Mouse (Mus musculus): Measurements from ENCODE around the gene Ctnna2. TPM values are rescaled to one million over a fixed set of nuclear protein-coding genes. Genes with fewer than 3 reads are reported as not detected.

Gene Ctnna2
- polyA plus RNA-seq, 1 experiment from 2014 or later: 0.16 TPM

DNA sequence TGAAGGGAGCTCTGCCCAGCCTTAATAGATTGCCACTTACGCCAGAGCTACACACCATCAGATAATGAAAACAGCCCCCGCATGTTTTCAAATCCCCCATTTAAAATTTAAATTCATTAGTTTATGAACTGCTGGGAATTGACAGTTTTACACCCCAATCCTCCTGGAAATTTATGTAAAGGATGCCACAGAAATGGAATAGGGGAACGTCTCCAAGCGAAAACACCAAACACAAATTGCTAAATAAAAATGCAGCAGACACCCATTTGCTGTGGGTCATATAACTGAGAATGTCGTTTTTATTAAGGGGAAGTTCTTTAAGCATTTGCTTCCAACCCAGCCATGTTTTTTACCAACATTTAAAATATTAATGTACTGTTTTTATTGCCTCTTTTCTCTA, 538.4 kb downstream of the Ctnna2 start:
- no peak for ATAC-seq (replicated peaks; ENCODE audit: low FRiP score, low read depth)
- TF ChIP-seq CTCF (IDR thresholded peaks at IDR 0.05; ENCODE audit: low read depth): no peak
- no peaks in the 10 kb centered on the region for H3K27me3 ChIP-seq (ENCODE audit: insufficient read depth, low read length)
- DNase-seq (ENCODE audit: low spot score): no peak
- H3K4me2 ChIP-seq (ENCODE audit: low read length): no peak overlapping the region
- no peaks in the 10 kb centered on the region for H3K36me3 ChIP-seq (ENCODE audit: insufficient read depth, low read length)
- H3K9me3 ChIP-seq (replicated peaks; ENCODE audit: low read length): no peaks in the 10 kb centered on the region
- no peak overlapping the region for H3K9ac ChIP-seq (ENCODE audit: low read depth, low read length)
- H3K27ac ChIP-seq: no peak overlapping the region
- H3K4me3 ChIP-seq (replicated peaks; ENCODE audit: low read depth, low read length): no peak overlapping the region
- WGBS: 51% methylated on average over 5 of the region's 5 CpGs
- no peaks in the 10 kb centered on the region for H3K4me1 ChIP-seq (replicated peaks; ENCODE audit: insufficient read depth, low read length)

DNA sequence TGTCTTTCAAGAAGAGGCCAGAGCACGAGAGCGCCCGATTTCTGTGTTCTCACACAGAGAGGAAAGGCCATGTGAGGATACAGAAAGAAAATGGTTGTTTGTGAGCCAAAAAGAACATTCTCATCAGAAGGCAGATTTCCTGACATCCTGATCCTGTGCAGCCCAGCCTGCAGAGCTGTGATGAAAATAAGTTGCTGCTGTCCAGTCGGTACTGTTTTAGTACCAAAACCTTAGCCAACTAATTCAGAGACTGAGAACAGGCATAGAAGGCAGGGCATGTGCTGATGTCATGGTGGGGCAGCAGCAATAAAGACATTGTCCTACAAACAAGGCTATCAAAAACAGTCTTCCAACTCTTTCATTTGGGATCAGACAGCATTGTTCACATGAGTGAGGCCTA, 549.1 kb downstream of the Ctnna2 start:
- no peaks in the 10 kb centered on the region for H3K36me3 ChIP-seq (ENCODE audit: insufficient read depth, low read length)
- no peak overlapping the region for H3K27ac ChIP-seq
- WGBS: 72% methylated on average over 4 of the region's 4 CpGs
- DNase-seq (ENCODE audit: low spot score) (no peak), ATAC-seq (replicated peaks; ENCODE audit: low FRiP score, low read depth) (no peak)
- no peaks in the 10 kb centered on the region for H3K4me1 ChIP-seq (replicated peaks; ENCODE audit: insufficient read depth, low read length)
- H3K9ac ChIP-seq (ENCODE audit: low read depth, low read length): no peak overlapping the region
- H3K4me3 ChIP-seq (replicated peaks; ENCODE audit: low read depth, low read length): no peak overlapping the region
- H3K4me2 ChIP-seq (ENCODE audit: low read length): no peak overlapping the region
- H3K27me3 ChIP-seq (ENCODE audit: insufficient read depth, low read length): no peaks in the 10 kb centered on the region
- no peak for TF ChIP-seq CTCF (IDR thresholded peaks at IDR 0.05; ENCODE audit: low read depth)
- H3K9me3 ChIP-seq (replicated peaks; ENCODE audit: low read length): no peaks in the 10 kb centered on the region

DNA sequence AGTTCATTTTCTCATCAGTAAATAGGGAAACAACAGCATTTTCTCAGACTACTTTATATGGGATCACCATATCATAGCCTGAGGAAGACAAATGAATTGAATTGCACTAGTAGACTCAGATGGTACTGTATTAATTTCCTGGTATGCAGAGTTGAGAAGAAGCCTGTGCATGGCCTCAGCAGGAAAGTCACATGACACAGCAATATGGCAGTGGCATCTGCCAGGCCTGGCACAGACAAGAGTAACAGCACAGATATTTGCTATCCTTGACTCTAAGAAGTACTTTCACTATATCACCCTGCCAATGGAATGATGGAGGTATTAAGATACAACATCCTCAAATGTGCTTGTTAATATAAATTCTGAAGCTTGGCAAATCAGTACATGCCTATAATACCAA, 553.8 kb downstream of the Ctnna2 start:
- TF ChIP-seq CTCF (IDR thresholded peaks at IDR 0.05; ENCODE audit: low read depth): no peak
- Histone ChIP-seq H3K4me1 (replicated peaks; ENCODE audit: insufficient read depth, low read length) (no peaks in the 10 kb centered on the region), H3K27ac (no peak overlapping the region), H3K4me3 (replicated peaks; ENCODE audit: low read depth, low read length) (no peak overlapping the region), H3K9me3 (replicated peaks; ENCODE audit: low read length) (no peaks in the 10 kb centered on the region), H3K27me3 (ENCODE audit: insufficient read depth, low read length) (no peaks in the 10 kb centered on the region), H3K36me3 (ENCODE audit: insufficient read depth, low read length) (no peaks in the 10 kb centered on the region), H3K4me2 (ENCODE audit: low read length) (no peak overlapping the region), H3K9ac (ENCODE audit: low read depth, low read length) (no peak overlapping the region)
- DNase-seq (ENCODE audit: low spot score): no peak
- ATAC-seq (replicated peaks; ENCODE audit: low FRiP score, low read depth): no peak

DNA sequence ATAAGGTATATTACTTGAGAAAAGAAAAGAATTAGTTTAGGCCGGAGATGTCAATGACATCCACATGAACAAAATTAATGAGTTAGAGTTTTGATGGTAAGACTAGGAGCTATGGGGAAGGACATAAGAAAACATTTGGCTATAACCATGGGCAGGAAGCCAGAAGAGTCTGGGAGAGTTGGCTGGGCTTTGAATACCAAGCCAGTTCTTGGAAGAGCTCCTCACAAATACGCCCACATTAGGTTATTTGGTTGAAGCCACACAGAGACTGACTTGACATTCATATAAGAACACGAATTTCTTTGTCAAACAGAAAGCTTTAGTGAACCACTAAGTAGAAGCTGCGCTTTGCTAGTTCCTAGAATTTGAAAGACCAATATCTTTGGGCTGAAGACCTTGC, 554.7 kb downstream of the Ctnna2 start:
- Histone ChIP-seq H3K4me3 (replicated peaks; ENCODE audit: low read depth, low read length) (no peak overlapping the region), H3K27me3 (ENCODE audit: insufficient read depth, low read length) (no peaks in the 10 kb centered on the region), H3K4me2 (ENCODE audit: low read length) (no peak overlapping the region), H3K9me3 (replicated peaks; ENCODE audit: low read length) (no peaks in the 10 kb centered on the region), H3K9ac (ENCODE audit: low read depth, low read length) (no peak overlapping the region), H3K27ac (no peak overlapping the region), H3K36me3 (ENCODE audit: insufficient read depth, low read length) (no peaks in the 10 kb centered on the region), H3K4me1 (replicated peaks; ENCODE audit: insufficient read depth, low read length) (no peaks in the 10 kb centered on the region)
- 73% methylated on average over 4 of the region's 4 CpGs for WGBS
- no peak for ATAC-seq (replicated peaks; ENCODE audit: low FRiP score, low read depth)
- TF ChIP-seq CTCF (IDR thresholded peaks at IDR 0.05; ENCODE audit: low read depth): no peak
- DNase-seq (ENCODE audit: low spot score): no peak

DNA sequence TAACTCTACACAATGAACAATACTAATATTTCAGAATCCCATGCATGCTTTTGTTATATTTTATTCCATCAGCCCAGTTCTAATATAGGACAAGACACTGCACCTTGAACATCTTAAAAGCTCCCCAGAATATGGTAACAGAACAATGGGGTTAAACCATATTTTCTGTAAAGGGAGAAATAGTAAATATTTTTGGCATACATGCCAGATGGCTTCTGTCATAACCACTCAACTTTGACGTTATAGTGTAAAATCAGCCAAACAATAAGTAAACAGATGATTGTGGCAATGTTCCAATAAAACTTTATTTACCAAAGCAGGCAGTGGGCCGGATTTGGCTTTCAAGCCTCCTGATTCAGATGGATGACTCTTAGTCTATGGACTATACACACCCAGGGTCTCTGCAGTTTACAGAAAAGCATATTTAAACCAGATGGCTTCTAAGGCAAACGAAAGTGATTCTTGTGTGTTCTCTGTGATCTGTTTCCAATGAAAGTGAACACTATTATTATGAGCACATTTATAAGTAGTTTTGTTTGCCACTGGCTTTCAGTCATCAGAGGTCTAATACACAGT, 557.8 kb downstream of the Ctnna2 start:
- TF ChIP-seq CTCF (IDR thresholded peaks at IDR 0.05; ENCODE audit: low read depth): no peak
- Histone ChIP-seq H3K4me1 (replicated peaks; ENCODE audit: insufficient read depth, low read length) (no peaks in the 10 kb centered on the region), H3K27me3 (ENCODE audit: insufficient read depth, low read length) (no peaks in the 10 kb centered on the region), H3K27ac (no peak overlapping the region), H3K4me2 (ENCODE audit: low read length) (no peak overlapping the region), H3K9ac (ENCODE audit: low read depth, low read length) (no peak overlapping the region), H3K4me3 (replicated peaks; ENCODE audit: low read depth, low read length) (no peak overlapping the region), H3K9me3 (replicated peaks; ENCODE audit: low read length) (no peaks in the 10 kb centered on the region), H3K36me3 (ENCODE audit: insufficient read depth, low read length) (no peaks in the 10 kb centered on the region)
- ATAC-seq (replicated peaks; ENCODE audit: low FRiP score, low read depth) (no peak), DNase-seq (ENCODE audit: low spot score) (no peak)
- 71% methylated on average over 3 of the region's 3 CpGs for WGBS

DNA sequence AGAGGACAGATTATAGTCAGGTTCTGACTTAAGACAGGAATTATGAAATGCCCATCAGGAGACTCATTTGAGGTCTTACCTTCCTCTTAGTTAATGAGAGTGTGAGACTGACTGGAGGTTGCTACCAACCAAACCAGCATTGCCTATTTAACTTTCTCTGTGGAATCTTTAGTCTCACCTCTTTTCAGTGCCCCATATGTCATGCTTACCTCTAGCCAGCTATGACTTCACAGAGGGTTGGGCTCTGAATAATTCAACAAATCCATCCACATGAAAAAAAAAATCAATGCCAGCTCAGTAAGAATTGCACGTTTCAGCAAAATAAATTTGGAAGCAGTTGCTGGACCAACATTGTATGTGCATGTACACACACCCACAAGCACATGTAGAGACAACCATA, 562.5 kb downstream of the Ctnna2 start:
- 81% methylated on average over 1 of the region's 1 CpGs for WGBS

DNA sequence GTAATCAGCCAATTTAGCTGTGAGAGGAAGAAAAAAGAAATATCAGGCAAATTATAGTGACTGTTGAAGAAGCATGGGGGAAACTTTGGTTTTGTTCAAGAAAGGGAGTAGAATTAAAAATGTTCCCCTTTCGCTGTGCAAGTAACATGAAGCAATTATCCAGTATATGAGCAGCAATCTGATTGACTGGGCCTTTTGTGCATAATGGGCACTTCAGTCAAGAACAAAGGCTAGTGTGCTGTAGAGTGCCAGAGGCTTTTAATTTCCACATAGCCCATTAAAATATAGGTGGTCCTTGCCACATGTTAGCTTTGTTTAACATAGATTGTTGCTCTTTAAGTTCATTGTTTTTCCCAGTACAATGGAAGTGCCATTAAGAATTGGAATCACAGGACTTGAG, 566.0 kb downstream of the Ctnna2 start:
- Histone ChIP-seq H3K27me3 (ENCODE audit: insufficient read depth, low read length) (no peaks in the 10 kb centered on the region), H3K36me3 (ENCODE audit: insufficient read depth, low read length) (no peaks in the 10 kb centered on the region), H3K27ac (no peak overlapping the region), H3K4me1 (replicated peaks; ENCODE audit: insufficient read depth, low read length) (no peaks in the 10 kb centered on the region), H3K4me3 (replicated peaks; ENCODE audit: low read depth, low read length) (no peak overlapping the region), H3K9me3 (replicated peaks; ENCODE audit: low read length) (no peaks in the 10 kb centered on the region), H3K4me2 (ENCODE audit: low read length) (no peak overlapping the region), H3K9ac (ENCODE audit: low read depth, low read length) (no peak overlapping the region)
- no peak for DNase-seq (ENCODE audit: low spot score)
- no peak for TF ChIP-seq CTCF (IDR thresholded peaks at IDR 0.05; ENCODE audit: low read depth)
- ATAC-seq (replicated peaks; ENCODE audit: low FRiP score, low read depth): no peak
- 83% methylated on average over 1 of the region's 1 CpGs for WGBS

More for the DNA sequence above, 562.5 kb downstream of the Ctnna2 start:
- Histone ChIP-seq H3K27me3 (ENCODE audit: insufficient read depth, low read length) (no peaks in the 10 kb centered on the region), H3K9ac (ENCODE audit: low read depth, low read length) (no peak overlapping the region), H3K27ac (no peak overlapping the region), H3K4me2 (ENCODE audit: low read length) (no peak overlapping the region), H3K9me3 (replicated peaks; ENCODE audit: low read length) (no peaks in the 10 kb centered on the region), H3K4me3 (replicated peaks; ENCODE audit: low read depth, low read length) (no peak overlapping the region), H3K4me1 (replicated peaks; ENCODE audit: insufficient read depth, low read length) (no peaks in the 10 kb centered on the region), H3K36me3 (ENCODE audit: insufficient read depth, low read length) (no peaks in the 10 kb centered on the region)
- no peak for DNase-seq (ENCODE audit: low spot score)
- no peak for TF ChIP-seq CTCF (IDR thresholded peaks at IDR 0.05; ENCODE audit: low read depth)
- no peak for ATAC-seq (replicated peaks; ENCODE audit: low FRiP score, low read depth)

Measured in kidney, postnatal 0 days (tissue).